Mouse (Mus musculus) hindbrain, embryonic 12.5 days (tissue): ENCODE data around the gene Gpc1. TPM values are rescaled to one million over a fixed set of nuclear protein-coding genes. Genes with fewer than 3 reads are reported as not detected.

Experiments used
- ATAC-seq: fragments of 200-750 bp; cut with Nextera tagmentation; 2 replicates; pipeline ENCODE4 v1.8.0; 2017; ENCODE audit warnings: moderate TSS enrichment; ENCODE audit not compliant: low FRiP score
- H3K27ac ChIP-seq: fragments of 300-500 bp; sonication (generic); 2 replicates; pipeline ENCODE4 v1.5.1; 2016; ENCODE audit warnings: mild to moderate bottlenecking
- H3K27me3 ChIP-seq: fragments of 300-500 bp; sonication (generic); 2 replicates; pipeline ENCODE4 v1.6.1; 2016; ENCODE audit warnings: mild to moderate bottlenecking
- H3K36me3 ChIP-seq: fragments of 300-500 bp; sonication (generic); 2 replicates; pipeline ENCODE4 v1.6.1; 2016; ENCODE audit warnings: mild to moderate bottlenecking
- H3K4me1 ChIP-seq: fragments of 300-500 bp; sonication (generic); 2 replicates; pipeline ENCODE4 v1.6.1; 2016
- H3K4me2 ChIP-seq: fragments of 300-500 bp; sonication (generic); replicated peaks from 2 replicates; pipeline ENCODE4 v1.6.1; 2016; ENCODE audit warnings: mild to moderate bottlenecking
- H3K4me3 ChIP-seq: fragments of 300-500 bp; sonication (generic); 2 replicates; pipeline ENCODE4 v1.5.1; 2016; ENCODE audit warnings: mild to moderate bottlenecking
- H3K9ac ChIP-seq: fragments of 300-500 bp; sonication (generic); 2 replicates; pipeline ENCODE4 v1.6.1; 2016; ENCODE audit warnings: mild to moderate bottlenecking, moderate library complexity
- H3K9me3 ChIP-seq: fragments of 300-500 bp; sonication (generic); replicated peaks from 2 replicates; pipeline ENCODE4 v1.6.1; 2016; ENCODE audit warnings: mild to moderate bottlenecking
- WGBS: fragments of 180-500 bp; shearing (Covaris S2); methylation state at CpG from one replicate; pipeline ENCODE4 v1.1.7; 2016; 5-methylcytosine and 5-hydroxymethylcytosine counted together
- polyA plus RNA-seq: library from polyadenylated mRNA; unstranded; fragments of >200 nt; fragmentation: Nextera tagmentation; extraction: Ambion mirVana; gene quantifications from 2 replicates; pipeline ENCODE4 v1.2.1, GENCODE M21; 2016

The Gpc1 gene
- polyA plus RNA-seq, 1 experiment from 2014 or later: 79.8 TPM

DNA sequence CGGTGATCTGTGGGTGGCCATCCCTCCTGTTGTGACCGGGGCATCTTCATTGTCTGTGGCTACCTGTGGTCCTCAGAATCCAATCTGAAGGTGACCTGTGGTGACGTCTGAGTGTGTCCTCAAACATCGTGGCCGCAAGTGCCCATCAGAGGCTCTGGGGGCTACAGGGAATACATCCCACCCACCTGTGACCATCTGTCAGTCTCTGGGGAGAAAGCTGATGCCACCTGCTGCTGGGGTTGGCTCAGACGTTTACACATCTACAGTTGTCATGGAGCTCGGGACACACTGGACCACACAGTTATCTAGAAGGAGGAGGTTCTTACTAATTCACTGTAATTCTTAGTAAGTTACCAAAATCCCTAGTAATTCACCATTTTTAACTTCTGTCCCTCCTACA is 7.8 kb downstream of the Gpc1 start:
- no peak for ATAC-seq
- H3K9ac ChIP-seq: no peak overlapping the region
- H3K9me3 ChIP-seq: no peaks in the 10 kb centered on the region
- H3K4me3 ChIP-seq: no peak overlapping the region
- no peak overlapping the region for H3K27ac ChIP-seq
- H3K36me3 ChIP-seq: peaks cover 13% of the 10 kb centered on the region
- no peak overlapping the region for H3K4me2 ChIP-seq
- H3K4me1 ChIP-seq: peaks cover 22% of the 10 kb centered on the region
- 80% methylated on average over 7 of the region's 7 CpGs for WGBS
- no peaks in the 10 kb centered on the region for H3K27me3 ChIP-seq

DNA sequence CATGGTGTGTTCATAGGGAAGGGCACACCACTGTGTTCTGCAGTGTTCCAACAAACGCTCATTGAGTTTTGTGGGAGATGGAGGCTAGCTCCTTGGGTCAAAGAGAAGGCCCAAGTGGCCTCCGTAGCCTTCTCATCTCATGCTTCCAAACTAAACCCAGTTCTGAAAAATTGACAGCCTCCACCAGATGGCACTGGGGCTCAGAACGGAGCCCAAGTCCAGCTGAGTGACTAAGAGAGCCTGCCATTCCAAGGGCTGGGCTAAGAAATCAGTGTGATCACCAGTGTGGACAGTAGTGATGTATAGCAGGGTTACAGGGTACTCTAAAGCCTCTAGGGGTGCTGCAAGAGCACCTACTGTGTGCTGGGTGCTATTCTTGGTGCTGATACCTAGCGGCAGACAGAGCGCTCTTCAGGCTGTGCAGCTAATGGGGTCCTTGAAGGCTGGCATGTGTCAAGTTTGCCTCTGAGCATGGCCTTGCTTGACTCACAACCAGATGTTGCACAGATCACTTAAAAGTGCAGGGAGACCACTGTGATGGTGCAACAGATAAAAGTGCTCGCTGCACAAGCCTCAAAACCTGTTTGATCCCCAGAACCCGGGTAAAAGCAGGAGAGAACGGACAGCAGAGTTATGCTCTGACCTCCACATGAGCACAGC is 8.9 kb downstream of the Gpc1 start:
- WGBS: 84% methylated on average over 8 of the region's 8 CpGs
- H3K4me1 ChIP-seq: peaks cover 11% of the 10 kb centered on the region
- H3K4me3 ChIP-seq: no peak overlapping the region
- H3K36me3 ChIP-seq: peaks cover 8% of the 10 kb centered on the region
- ATAC-seq: no peak
- H3K27ac ChIP-seq: no peak overlapping the region
- H3K27me3 ChIP-seq: no peaks in the 10 kb centered on the region
- H3K4me2 ChIP-seq: no peak overlapping the region
- no peak overlapping the region for H3K9ac ChIP-seq
- no peaks in the 10 kb centered on the region for H3K9me3 ChIP-seq

DNA sequence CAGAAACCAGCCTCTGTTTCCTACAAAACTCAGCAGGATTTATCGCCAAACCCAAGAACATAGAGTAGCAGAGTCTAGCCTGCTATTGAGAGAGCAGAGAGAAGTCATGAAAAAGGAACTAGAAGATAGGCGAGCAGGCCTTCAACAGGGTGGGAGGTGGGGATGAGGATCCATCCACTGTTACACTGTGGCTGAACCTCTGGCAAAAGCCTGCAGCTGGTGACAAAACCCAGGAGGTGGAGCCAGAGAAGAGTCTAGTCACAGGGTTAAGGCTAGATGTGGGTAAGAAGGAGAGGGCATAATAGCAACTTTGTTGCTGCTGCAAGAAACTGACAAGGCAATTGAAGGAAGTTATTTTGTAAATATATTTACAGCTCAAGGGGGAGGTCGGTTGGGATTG is 10.0 kb downstream of the Gpc1 start:
- peaks cover 13% of the 10 kb centered on the region for H3K4me1 ChIP-seq
- 76% methylated on average over 3 of the region's 3 CpGs for WGBS

DNA sequence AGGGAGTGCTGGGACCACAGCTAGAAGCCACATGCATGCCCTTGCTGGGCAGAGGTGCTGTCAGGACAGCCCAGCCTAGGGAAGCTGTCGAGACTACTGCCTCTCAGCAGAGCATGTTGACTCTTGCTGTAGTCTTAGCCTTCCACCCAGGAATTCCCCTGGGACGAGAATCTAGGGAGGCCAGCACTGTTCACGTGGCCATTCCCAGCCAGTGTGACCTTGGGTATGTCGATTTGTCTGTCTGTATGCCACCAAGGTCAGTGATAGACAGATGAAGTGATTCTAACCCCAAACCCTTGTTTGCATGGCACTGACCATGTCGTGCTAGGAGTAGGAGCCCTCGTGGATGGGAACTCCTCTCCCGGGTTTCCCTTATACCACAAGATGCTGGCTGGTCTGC is 14.4 kb downstream of the Gpc1 start:
- no peak for ATAC-seq
- no peaks in the 10 kb centered on the region for H3K9me3 ChIP-seq
- H3K36me3 ChIP-seq: no peaks in the 10 kb centered on the region
- H3K4me2 ChIP-seq: no peak overlapping the region
- no peak overlapping the region for H3K9ac ChIP-seq
- H3K27ac ChIP-seq: no peak overlapping the region
- no peak overlapping the region for H3K4me3 ChIP-seq
- WGBS: 82% methylated on average over 7 of the region's 7 CpGs
- peaks cover 46% of the 10 kb centered on the region for H3K4me1 ChIP-seq
- no peaks in the 10 kb centered on the region for H3K27me3 ChIP-seq

More for the DNA sequence above, 10.0 kb downstream of the Gpc1 start:
- Histone ChIP-seq H3K9ac (no peak overlapping the region), H3K9me3 (no peaks in the 10 kb centered on the region), H3K4me3 (no peak overlapping the region), H3K27ac (no peak overlapping the region), H3K4me2 (no peak overlapping the region), H3K27me3 (no peaks in the 10 kb centered on the region), H3K36me3 (no peaks in the 10 kb centered on the region)
- ATAC-seq: no peak

DNA sequence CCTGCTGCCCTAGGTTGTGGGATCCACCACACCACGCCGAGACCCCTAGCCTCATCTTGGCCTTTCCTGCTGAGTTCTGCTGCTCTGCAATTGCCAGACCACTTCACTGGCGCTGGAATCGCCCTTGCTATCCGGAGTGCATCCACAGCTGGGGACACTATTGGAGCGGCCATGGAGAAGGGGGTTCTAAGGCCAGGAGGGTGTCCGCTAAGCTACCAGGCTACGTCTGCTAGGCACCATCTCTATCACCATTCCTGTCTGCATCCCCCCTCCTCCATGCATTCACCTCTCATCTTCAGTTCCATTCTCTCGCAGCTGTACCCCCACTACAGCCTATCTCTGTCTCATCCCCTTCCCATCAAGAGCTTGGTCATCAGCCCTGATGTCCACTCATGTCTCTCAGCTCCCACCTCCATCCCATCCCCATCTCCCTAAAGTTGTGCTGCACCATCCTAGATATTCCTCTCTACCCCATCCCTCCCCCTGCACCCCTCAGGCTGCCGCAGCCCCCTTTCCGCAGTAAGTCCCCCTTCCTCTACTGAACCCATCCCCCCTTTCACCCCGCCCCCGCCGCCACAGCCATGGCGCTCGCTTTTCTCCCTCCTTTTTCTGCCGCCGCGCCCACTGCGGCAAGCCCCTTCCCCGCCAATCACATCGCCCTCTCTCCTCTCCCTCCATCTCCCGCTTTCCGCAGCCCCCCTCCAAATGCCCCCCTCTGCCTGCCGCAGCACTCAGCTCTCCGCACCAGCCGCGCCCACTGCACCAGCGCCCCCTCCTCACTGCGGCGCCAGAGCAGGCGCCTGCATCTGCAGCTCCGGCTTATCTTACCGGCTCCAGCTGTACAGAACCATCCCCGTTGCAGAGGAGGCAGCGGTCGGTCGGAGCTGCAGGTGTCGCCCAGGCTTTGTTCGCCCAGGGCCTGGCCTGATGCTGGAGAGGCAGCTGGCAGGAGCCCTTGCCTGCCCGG is 16.7 kb downstream of the Gpc1 start:
- Histone ChIP-seq H3K9ac (peak overlapping the region; percentile 73), H3K36me3 (peaks cover under 1% of the 10 kb centered on the region), H3K27ac (peak overlapping the region; percentile 86), H3K9me3 (no peaks in the 10 kb centered on the region), H3K4me1 (peaks cover 50% of the 10 kb centered on the region), H3K4me3 (peak overlapping the region; percentile 43), H3K27me3 (no peaks in the 10 kb centered on the region), H3K4me2 (peak overlapping the region; percentile 59)
- WGBS: 7% methylated on average over 41 of the region's 41 CpGs
- peak; percentile 81 for ATAC-seq

DNA sequence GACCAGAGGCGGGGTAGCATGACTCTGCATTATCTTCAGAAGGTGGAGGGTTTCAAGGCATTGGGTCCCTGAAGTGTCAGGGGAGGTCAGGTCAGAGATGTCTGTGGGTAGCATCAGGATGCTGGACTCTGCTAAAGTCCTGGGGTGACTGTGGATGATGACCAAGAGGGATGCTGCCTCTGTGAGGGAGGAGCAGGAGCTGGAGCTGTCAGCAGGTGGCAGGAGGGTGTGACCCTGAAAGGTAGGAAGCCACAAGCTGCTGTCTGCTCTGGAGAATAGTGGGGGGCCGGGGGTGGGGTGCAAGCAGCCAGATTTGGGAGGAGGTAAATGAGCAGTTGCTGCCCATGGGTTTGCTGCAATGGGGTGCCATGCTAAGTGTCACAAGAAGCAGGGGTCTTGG is 18.0 kb downstream of the Gpc1 start:
- Histone ChIP-seq H3K9ac (peak overlapping the region; percentile 73), H3K4me2 (peak overlapping the region; percentile 59), H3K27ac (peak overlapping the region; percentile 86; the same call in 1 of the 2 replicates), H3K4me1 (peaks cover 48% of the 10 kb centered on the region), H3K9me3 (no peaks in the 10 kb centered on the region), H3K27me3 (no peaks in the 10 kb centered on the region), H3K4me3 (peak overlapping the region; percentile 43), H3K36me3 (peaks cover 13% of the 10 kb centered on the region)
- ATAC-seq: no peak
- WGBS: 75% methylated on average over 2 of the region's 2 CpGs

DNA sequence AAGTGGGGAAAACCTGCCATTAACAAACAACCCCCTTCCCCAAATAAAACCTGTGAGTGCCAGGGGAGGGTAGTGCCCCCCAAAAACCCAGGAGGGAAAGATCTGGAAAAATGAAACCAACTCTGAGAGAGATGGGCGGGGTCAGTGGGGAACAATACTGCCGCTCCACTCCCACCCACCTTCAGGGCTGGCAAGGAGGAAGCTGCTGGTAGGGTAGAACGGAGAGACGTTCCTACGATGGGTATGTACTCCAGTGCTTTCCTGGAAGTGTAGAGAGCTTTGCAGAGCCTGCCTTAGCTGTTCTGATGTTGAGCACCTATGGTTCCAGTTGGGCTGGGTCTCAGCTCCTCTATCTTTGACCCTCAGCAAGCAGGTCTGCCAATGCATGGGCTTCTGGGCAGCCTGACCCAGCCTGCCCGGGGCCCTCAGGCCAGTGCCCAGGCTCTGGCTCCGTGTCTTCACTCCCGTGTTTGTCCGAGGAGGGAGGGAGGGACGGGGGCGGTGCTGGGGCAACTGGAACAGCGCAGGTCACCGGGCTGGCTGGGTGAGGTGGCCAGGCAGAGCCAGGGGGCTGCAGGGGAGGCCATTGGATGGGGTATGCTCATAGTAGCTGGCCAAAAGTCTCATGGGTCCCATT is 18.6 kb downstream of the Gpc1 start:
- Histone ChIP-seq H3K4me3 (peak overlapping the region; percentile 43), H3K4me1 (peaks cover 48% of the 10 kb centered on the region), H3K36me3 (peaks cover 19% of the 10 kb centered on the region), H3K9me3 (no peaks in the 10 kb centered on the region), H3K4me2 (peak overlapping the region; percentile 59), H3K27ac (no peak overlapping the region; the same call in 1 of the 2 replicates), H3K9ac (peak overlapping the region; percentile 73), H3K27me3 (no peaks in the 10 kb centered on the region)
- ATAC-seq: no peak
- 65% methylated on average over 12 of the region's 13 CpGs for WGBS

DNA sequence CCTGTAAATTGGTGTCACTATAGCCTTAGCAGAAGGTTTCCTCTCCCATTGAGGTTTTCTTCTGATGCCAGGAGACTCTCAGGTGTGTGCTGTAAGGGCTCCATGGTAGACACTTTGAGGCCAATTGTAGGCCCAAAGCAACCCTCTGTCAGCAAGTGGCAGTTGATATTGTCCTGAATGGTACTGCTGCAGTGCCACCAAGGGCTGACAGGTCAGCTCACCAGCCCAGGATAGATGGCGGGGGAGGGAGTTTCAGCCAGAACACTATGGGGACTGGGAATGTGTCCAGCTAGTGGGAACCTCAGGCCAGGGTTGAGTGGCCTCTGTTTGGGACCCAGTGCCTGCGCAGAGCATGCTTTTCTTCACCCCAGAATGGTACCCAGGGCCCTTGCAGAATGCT is 21.0 kb downstream of the Gpc1 start:
- 90% methylated on average over 2 of the region's 2 CpGs for WGBS
- no peak overlapping the region for H3K4me2 ChIP-seq
- no peak for ATAC-seq
- H3K4me1 ChIP-seq: peaks cover 36% of the 10 kb centered on the region
- H3K9me3 ChIP-seq: no peaks in the 10 kb centered on the region
- H3K27me3 ChIP-seq: no peaks in the 10 kb centered on the region
- H3K9ac ChIP-seq: no peak overlapping the region
- H3K36me3 ChIP-seq: peaks cover 43% of the 10 kb centered on the region
- no peak overlapping the region for H3K4me3 ChIP-seq
- no peak overlapping the region for H3K27ac ChIP-seq

DNA sequence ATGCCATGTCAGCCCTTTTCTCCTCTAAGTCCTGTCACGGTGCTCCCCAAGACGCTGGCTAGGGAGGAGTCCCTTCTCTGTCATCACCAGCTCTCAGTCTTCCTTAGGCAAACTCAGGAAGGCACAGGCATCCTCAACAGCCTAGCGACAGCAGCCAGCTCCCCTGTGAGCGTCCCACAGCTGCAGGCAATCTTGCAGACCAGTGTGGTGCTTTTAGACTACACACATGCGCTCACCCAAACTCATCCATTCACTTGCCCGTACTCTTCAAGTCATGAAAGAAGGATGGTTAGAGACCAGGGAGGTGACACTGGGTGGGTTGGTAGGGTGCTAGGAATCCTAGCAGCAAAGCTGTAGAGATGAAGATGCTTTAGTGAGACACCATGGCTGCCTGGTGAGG is 30.1 kb downstream of the Gpc1 start:
- whole genome bisulfite sequencing: 69% methylated on average over 6 of the region's 6 CpGs
- H3K4me1 ChIP-seq: peaks cover 7% of the 10 kb centered on the region; the same call in 1 of the 2 replicates
- H3K4me2 ChIP-seq: no peak overlapping the region
- ATAC-seq: no peak
- H3K27me3 ChIP-seq: no peaks in the 10 kb centered on the region
- H3K9me3 ChIP-seq: no peaks in the 10 kb centered on the region
- H3K9ac ChIP-seq: no peak overlapping the region
- peaks cover 40% of the 10 kb centered on the region for H3K36me3 ChIP-seq
- H3K27ac ChIP-seq: no peak overlapping the region
- H3K4me3 ChIP-seq: no peak overlapping the region

DNA sequence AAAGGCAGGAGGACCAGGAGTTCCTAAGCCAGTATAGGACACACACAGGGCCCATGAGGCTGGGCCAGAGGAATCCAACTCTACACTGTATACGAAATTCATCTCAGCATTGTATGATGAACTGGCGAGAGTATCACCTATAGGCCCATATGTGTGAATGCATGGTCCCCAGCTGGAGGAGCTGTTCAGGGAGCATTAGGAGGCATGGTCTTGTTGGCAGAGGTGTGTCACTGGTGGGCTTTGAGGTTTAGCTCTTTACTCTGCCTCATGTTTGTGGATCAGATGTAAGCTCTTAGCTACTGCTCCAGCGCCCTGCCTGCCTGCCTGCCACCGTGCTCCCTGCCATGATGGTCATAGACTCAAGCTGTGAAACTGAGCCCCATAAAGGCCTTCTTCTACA is 31.8 kb downstream of the Gpc1 start:
- WGBS: 92% methylated on average over 4 of the region's 4 CpGs
- Histone ChIP-seq H3K9me3 (no peaks in the 10 kb centered on the region), H3K27me3 (no peaks in the 10 kb centered on the region), H3K4me2 (no peak overlapping the region), H3K27ac (no peak overlapping the region), H3K4me3 (no peak overlapping the region), H3K9ac (no peak overlapping the region), H3K4me1 (peaks cover 7% of the 10 kb centered on the region; the same call in 1 of the 2 replicates), H3K36me3 (peaks cover 22% of the 10 kb centered on the region)
- no peak for ATAC-seq

DNA sequence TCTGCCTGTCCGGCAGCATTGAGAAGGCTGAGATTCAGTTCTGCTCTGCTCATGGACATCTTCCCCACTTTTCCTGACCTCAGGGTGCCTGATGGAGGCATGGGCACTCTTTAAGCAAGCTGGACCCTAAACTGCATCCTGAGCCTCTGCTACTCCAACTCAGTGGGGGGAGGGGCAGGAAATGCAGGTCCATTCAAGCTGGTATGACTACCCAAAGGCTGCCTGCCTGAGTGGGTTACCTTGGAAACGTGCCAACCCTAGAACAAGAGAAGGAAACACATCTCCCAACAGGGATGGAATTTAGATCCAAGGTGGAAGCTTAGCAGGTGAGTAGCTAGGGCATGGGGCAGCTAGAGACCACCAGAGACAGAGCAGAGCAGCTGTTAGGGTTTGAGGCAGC is 34.7 kb downstream of the Gpc1 start:
- Histone ChIP-seq H3K4me2 (no peak overlapping the region), H3K4me1 (peaks cover 7% of the 10 kb centered on the region; the same call in 1 of the 2 replicates), H3K27me3 (no peaks in the 10 kb centered on the region), H3K27ac (no peak overlapping the region), H3K36me3 (no peaks in the 10 kb centered on the region), H3K9me3 (no peaks in the 10 kb centered on the region), H3K9ac (no peak overlapping the region), H3K4me3 (no peak overlapping the region)
- WGBS: 76% methylated on average over 2 of the region's 2 CpGs
- no peak for ATAC-seq

DNA sequence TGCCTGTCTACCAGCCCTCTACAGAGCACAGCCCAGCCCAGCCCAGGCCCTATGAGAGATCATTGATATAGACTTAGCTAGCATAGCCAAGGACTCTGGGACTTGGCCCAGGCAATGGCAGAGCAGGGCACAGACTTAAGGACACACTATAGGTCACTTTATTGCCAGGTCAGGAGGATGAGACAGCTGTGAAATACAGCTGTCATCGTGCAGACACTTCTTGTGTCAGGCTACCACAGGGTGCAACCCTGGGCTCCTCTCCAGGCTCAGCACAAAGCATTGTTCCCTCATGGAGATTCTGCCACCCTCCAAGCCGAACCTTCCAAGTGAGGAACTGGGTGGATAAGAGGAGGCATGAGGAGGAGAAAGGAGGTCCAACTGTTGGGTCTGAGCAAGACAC is 38.5 kb downstream of the Gpc1 start:
- ATAC-seq: no peak
- Histone ChIP-seq H3K9ac (no peak overlapping the region), H3K27me3 (no peaks in the 10 kb centered on the region), H3K4me1 (peaks cover 7% of the 10 kb centered on the region; the same call in 1 of the 2 replicates), H3K9me3 (no peaks in the 10 kb centered on the region), H3K4me3 (no peak overlapping the region), H3K27ac (no peak overlapping the region), H3K36me3 (no peaks in the 10 kb centered on the region), H3K4me2 (no peak overlapping the region)
- 76% methylated on average over 2 of the region's 2 CpGs for WGBS
